Mouse (Mus musculus): ENCODE results near the gene Cox7a2. TPM values are rescaled to one million over a fixed set of nuclear protein-coding genes. Genes with fewer than 3 reads are reported as not detected.

Gene Cox7a2
- polyA plus RNA-seq (2012; ENCODE audit: low replicate concordance), result 8.5 and 18.7 TPM in 2 replicates

GRCm38 (mm10) chr9:79759385-79760005 lies at the start of gene Cox7a2:
Gene Cox7a2 (minus strand): TSS chr9:79759878.

GRCm38 (mm10) chr9:79792841-79793835 lies 33.5 kb upstream of the Cox7a2 start, which contains the start of gene Tmem30a:
Gene Tmem30a (minus strand): TSS chr9:79793507.

GRCm38 (mm10) chr9:79718481-79719370 lies 41.0 kb downstream of the Cox7a2 start, which contains the start of gene Col12a1:
Gene Col12a1 (minus strand): TSS chr9:79718831.

Other genes starting within 250 kb of the Cox7a2 start
- not detected in 2 replicates for gene Col12a1, start 41.0 kb downstream of the Cox7a2 start, polyA plus RNA-seq (2012; ENCODE audit: low replicate concordance)
- gene Tmem30a, start 33.6 kb upstream of the Cox7a2 start, polyA plus RNA-seq (2012; ENCODE audit: low replicate concordance), result 243 and 505 TPM in 2 replicates

Data from hematopoietic multipotent progenitor cell, adult 10-12 weeks (in vitro differentiated cells).